Mouse (Mus musculus): ENCODE data around the gene Olfr1412.

Olfr1412 gene

GRCm38 (mm10) chr1:92585479-92585878 lies at the start of gene Olfr1412:
TSS of gene Olfr1412 (plus strand) at chr1:92585779.
- no peak for DNase-seq

- DNase-seq = no peak
These were observed 48.6 kb upstream of the Olfr1412 start for GRCm38 (mm10) chr1:92536972-92537371.

DNA sequence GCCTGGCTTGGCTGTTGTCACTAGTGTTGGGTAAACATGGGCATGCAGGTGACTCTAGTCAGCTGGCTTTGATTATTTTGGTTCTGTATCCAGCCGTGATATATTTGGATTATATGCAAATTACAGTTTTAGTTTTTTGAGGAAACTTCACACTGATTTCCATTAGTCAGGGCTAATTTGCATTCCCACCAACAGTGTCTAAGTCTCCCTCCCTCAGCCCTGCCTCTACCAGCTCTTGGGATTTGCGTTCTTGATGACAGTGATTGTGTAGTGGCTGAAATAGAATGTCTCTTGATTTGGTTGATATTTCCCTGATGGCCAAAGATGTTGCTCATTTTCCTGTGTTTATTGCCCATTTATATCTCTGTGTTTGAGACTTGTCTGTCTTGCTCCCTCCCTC lies 46.5 kb upstream of the Olfr1412 start:
- DNase-seq = no peak

GRCm38 (mm10) chr1:92545929-92546328 lies 39.6 kb upstream of the Olfr1412 start:
- no peak for DNase-seq

GRCm38 (mm10) chr1:92571022-92571421 lies 14.6 kb upstream of the Olfr1412 start, which contains the start of gene Olfr1413:
TSS of gene Olfr1413 (plus strand) at chr1:92571322.
- DNase-seq = no peak

DNA sequence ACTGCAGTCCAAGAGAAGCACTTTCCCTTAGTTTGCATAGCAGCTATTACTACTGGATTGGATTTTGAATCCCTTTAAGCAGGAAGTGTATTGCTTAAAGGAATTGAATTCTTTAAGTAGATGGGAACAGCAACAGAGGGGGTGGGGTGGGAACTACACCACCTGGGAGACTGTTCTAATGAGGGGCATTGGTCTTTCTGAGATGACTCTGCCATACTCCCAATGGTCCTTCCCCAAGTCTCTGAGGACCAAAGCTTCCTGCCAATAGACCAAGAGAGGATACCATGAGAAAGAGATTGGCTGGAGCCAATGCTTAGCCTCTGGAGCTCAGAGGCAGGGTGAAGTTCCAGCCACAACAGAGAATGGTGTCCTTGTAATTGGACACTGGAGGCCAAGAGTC lies 8.5 kb downstream of the Olfr1412 start, which contains the start of gene Olfr1411:
Gene Olfr1411 (plus strand): TSS at position 301 of the 400 bp plus-strand sequence.
- DNase-seq = no peak

DNA sequence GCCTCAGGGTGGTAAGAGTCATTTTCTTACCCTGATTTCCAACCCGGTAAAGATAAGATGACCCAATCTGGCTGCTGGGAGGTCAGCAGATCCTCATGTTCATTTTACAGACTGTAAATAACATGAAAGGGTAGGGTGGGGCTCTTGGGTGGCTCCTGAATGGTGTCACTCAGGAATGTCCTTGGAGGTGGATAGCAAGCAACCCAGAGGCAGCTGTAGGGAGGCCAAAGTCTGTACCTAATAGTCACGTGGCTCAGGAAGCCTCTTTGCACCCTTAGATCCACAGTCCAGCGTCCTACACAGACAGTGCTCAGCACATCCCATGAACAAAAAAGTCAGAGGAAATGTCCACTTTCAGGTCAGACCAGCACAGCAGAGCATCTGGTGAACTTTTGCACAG lies 10.4 kb downstream of the Olfr1412 start:
- no peak for DNase-seq

DNA sequence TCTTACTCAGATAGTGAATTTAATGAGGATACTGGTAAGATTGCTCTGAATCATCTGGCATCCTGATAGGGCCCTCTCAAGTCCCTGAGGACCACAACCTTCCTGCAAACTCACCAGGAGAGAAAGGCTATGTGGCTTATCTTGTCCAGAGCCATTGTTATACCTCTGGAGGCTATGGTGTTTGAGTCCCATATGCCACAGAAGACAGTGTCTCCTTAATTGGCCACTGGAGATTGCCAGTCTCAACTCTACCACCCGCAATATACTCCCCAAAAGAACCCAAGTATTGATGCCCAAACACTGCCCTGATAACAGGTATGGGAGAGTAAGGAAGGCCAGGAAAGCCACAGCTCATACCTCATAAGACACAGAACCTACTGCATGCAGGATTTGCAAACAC lies 19.9 kb downstream of the Olfr1412 start, which contains the start of gene Olfr1410:
Gene Olfr1410 (plus strand): TSS at position 301 of the 400 bp plus-strand sequence.
- no peak for DNase-seq

GRCm38 (mm10) chr1:92607711-92608110 lies 22.1 kb downstream of the Olfr1412 start:
- DNase-seq = no peak

GRCm38 (mm10) chr1:92611008-92611407 lies 25.4 kb downstream of the Olfr1412 start:
- peak; percentile 58 for DNase-seq

- DNase-seq = no peak
These were observed 27.6 kb downstream of the Olfr1412 start for GRCm38 (mm10) chr1:92613175-92613574.

DNA sequence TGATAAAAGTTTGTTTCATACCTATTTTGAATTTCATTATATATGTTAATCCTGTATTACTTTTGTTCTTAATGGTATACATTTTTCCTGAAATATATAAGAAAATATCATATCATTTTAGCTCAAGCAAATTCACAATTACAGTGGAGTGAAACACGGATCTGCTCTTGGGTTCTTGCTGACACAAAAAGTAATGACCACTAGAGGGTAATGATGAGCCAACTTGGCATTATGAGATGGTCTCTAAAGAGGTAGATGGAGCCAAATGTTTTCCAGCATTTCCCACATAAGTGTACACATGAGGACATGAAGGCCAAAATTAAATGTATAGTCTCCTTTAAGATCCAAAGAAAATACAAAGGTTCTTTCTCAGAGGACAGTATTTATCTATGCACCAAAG lies 28.9 kb downstream of the Olfr1412 start:
- no peak for DNase-seq

- no peak for DNase-seq
These were observed 30.5 kb downstream of the Olfr1412 start for GRCm38 (mm10) chr1:92616046-92616445.

DNA sequence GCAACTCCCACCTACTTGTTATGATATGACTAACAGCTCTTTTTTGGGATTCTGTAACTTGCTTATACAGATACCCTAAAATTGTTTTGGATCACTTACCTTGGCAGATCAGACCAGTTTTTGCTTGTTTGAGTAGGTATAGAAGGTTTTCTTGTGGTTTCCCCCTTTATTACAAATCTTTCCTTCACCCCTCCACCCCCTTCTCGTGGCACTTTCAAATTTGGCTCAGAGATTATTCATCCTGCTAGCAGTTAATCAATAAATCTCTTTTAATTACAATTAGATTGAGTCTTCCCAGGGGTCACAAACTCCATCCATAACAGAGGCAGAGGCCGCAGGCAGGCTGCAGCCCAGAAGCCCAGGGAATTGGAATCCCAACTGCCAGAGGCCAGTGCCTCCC lies 31.9 kb downstream of the Olfr1412 start, which contains the start of gene Olfr12:
Gene Olfr12 (plus strand): TSS at position 301 of the 400 bp plus-strand sequence.
- no peak for DNase-seq

DNA sequence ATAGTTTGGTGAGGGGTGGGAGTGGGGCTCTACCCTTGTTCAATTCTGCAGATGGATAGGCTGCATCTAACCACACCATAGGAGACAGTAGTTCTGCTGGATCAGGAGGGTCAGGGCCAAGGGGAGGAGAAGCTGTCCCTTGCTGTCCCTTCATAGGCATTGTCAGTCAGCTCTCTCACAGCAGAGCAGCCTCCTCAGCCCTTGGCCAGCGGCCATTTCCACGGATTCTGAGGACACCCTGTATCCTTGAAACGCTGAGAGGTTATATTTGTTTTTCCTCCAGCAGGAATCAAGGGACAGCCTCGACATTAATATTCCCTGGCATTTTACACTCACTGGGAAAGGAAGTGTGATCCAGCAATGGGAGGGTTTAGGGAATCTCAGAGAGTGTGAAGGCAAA lies 32.8 kb downstream of the Olfr1412 start:
- DNase-seq = no peak

DNA sequence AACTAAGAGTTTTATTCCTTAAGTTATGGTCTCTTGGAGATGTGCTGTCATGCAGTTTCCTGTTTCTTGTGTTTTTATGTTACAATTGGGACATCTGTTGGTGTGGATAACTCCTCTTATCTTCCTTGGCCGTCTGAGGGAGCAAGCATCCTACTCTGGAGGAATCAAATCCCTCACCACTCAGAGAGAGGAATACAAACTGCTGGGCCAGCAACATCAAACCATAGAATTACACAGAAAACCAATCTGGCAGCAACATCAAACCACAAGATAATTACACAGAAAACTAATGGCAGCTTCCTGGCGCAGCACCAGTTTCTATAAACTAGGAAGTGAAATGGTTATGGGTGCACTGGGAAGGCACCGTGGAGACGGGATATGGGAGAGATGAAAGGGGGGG lies 42.6 kb downstream of the Olfr1412 start:
- no peak for DNase-seq

DNA sequence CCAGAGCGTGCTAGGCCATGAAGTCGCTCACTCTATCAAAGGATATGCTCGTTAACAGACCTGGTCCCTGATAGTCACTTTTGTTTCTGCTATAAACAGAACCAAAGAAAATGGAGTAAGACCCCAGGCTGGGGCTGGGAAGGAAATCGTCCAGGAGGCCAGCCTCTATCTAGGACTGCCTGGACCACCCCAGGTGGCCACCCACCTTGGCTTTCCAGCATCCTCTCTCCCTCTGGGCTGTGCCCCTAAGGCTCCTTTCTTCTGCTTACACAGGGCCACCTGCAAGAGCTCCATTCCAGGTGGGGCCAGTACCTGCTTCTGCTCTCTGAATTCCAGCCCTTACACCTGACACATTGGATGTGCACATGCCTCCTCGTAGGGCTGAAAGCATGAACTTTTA lies 46.6 kb downstream of the Olfr1412 start:
- no peak for DNase-seq

GRCm38 (mm10) chr1:92632948-92633347 lies 47.4 kb downstream of the Olfr1412 start:
- no peak for DNase-seq

DNA sequence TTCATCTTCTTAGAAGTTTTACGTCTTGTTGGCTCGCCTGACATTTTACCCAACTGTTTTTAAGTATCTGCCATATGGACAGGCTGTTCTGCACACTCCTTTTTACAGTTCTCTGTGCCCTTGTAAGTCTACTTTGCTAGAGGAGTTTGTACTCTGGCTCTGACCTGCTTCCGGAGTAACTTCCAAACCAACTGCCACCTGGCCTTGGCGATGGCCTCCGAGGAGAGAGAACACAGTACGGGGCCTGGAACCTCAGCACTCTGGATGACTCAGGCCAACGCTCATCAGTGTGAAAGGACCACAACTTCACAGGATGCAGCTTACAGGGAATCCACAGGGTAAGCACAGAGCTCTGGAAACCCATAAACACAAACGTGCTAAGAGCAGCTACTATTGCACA lies 48.1 kb downstream of the Olfr1412 start:
- DNase-seq = no peak

DNA sequence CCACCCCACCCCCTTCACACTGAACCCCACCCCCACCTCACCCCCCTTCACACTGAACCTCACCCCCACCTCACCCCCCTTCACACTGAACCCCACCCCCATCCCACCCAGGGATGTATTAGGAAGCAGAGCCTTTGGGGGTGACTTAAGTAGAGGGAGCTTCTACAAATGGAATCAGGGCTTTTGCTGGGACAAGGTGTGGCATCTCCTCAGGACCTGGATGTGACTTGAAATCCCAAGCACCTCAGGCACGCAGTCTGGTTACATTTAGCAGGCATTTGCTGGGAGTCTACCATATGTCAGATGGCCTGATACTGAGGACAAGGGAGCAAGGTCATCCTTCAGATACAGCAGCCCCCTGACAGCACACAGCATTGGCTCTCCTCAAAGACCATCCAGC lies 49.0 kb downstream of the Olfr1412 start:
- no peak for DNase-seq

GRCm38 (mm10) chr1:92634976-92635599 lies 49.5 kb downstream of the Olfr1412 start:
- no peak for DNase-seq

GRCm38 (mm10) chr1:92636015-92636414 lies 50.4 kb downstream of the Olfr1412 start:
- no peak for DNase-seq

DNA sequence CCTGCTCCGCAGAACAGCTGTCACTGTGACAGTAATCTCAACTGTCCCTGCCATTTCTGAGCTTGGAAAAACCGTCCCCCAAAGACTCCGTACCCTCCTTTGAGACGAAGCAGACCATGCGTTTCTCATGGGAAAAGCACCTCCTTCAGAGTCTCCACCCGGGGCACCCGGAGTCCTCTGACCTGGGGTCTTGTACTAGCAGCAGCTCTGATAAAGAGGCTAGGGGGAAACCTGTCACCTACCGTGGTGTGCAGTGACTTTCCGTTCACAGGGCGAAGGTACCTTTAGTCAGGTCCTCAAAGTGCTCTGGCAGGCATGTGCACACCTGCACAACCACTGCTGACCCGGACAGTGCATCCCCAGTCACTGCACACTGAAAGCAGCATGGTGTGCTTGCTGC lies 51.1 kb downstream of the Olfr1412 start:
- no peak for DNase-seq

DNA sequence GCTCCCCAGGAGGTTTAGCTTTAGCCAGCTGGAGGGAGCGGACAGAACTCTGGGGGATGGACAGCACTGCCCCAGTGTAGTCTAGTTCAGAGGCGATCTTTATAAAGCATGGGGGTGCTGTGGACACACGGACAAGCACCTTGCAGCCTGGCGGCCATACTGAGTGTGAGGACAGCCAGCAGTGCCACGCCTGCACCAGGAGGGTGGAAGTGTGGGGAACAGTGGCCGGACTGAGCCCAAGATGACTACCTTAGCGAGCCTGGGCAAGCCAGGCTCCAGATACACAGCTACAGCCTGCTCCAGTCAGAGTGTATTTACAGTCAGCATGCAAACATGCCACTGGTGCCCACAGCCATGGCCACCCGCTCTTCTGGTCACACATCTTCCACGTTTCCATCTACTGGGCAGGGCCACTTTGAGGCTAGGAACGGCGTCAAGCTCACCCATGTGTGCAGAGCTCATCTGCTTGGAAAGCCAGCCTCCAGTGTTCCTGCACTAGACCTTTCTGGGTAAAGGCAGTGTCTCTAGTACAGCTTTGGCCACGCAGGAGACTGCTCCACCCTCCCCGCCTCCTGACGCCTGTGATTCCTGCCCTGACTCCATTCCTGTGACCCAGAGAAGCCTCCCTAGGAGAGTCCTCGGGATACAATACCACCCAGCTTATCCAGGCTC lies 52.1 kb downstream of the Olfr1412 start:
- no peak for DNase-seq
